Mouse (Mus musculus) kidney, adult 2 months (tissue): ENCODE results near the gene Kcnj1.

ENCODE experiments used
- CTCF ChIP-seq: fragments of 200-500 bp; conservative IDR thresholded peaks from 2 replicates; pipeline ENCODE4 v1.5.1; 2011; ENCODE audit warnings: low read depth, mild to moderate bottlenecking, control low read depth, low read length, moderate library complexity, mixed read lengths; ENCODE audit not compliant: insufficient read depth, insufficient read length
- POLR2A ChIP-seq: fragments of 200-500 bp; IDR thresholded peaks from one replicate; pipeline ENCODE4 v1.6.1; 2011; ENCODE audit warnings: low read depth, low read length, control low read depth

GRCm38 (mm10) chr9:32391092-32391491, 18.8 kb downstream of the Kcnj1 start:
- no peak for TF ChIP-seq CTCF
- no peak for TF ChIP-seq POLR2A
